Mouse (Mus musculus) ES-E14 (cell line): ENCODE data around the gene Acot9. TPM values are rescaled to one million over a fixed set of nuclear protein-coding genes. Genes with fewer than 3 reads are reported as not detected.

Source experiments
- DNase-seq: peaks from one replicate; pipeline ENCODE4 v3.0.0-alpha.2; 2013; ENCODE audit warnings: low read depth, low spot score
- H3K27ac ChIP-seq: 2 replicates; pipeline ENCODE4 v1.5.1; 2012; ENCODE audit warnings: low read depth, mild to moderate bottlenecking, low read length, moderate library complexity, mixed read lengths; ENCODE audit not compliant: poor library complexity, insufficient read depth, severe bottlenecking
- H3K36me3 ChIP-seq: 2 replicates; pipeline ENCODE4 v1.6.1; 2012; ENCODE audit warnings: mild to moderate bottlenecking, low read length, moderate library complexity, mixed read lengths; ENCODE audit not compliant: control insufficient read depth, poor library complexity, insufficient read depth, severe bottlenecking
- H3K4me1 ChIP-seq, 2 experiments: fragments of 150-350 bp in 1 of 2; sonication (generic) in 1 of 2; 2 replicates each; pipeline ENCODE4 v1.6.1; 2012; ENCODE audit warnings: low read length in 2 of 2, mild to moderate bottlenecking in 1 of 2, mixed read lengths in 1 of 2; ENCODE audit not compliant: control insufficient read depth in 2 of 2, insufficient read depth in 2 of 2, poor library complexity in 1 of 2
- H3K4me3 ChIP-seq, 2 experiments: fragments of 150-350 bp in 1 of 2; sonication (generic) in 1 of 2; 2 replicates each; pipeline ENCODE4 v1.5.1; 2012; ENCODE audit warnings: low read length in 2 of 2, low read depth in 1 of 2, mild to moderate bottlenecking in 1 of 2, mixed read lengths in 1 of 2; ENCODE audit not compliant: insufficient read depth in 1 of 2, poor library complexity in 1 of 2, severe bottlenecking in 1 of 2
- H3K9ac ChIP-seq: 2 replicates; pipeline ENCODE4 v1.6.1; 2012; ENCODE audit warnings: low read depth, mild to moderate bottlenecking, low read length, mixed read lengths; ENCODE audit not compliant: poor library complexity, insufficient read depth, severe bottlenecking
- H3K9me3 ChIP-seq: fragments of 150-350 bp; sonication (generic); 2 replicates; pipeline ENCODE4 v1.6.1; 2012; ENCODE audit warnings: low read depth, mild to moderate bottlenecking, low read length; ENCODE audit not compliant: control insufficient read depth, insufficient read depth
- CHD2 ChIP-seq: IDR thresholded peaks from 2 replicates; pipeline ENCODE4 v1.6.1; 2014; ENCODE audit warnings: mild to moderate bottlenecking, low read depth, low read length, inconsistent platforms
- HCFC1 ChIP-seq: IDR thresholded peaks from 2 replicates; pipeline ENCODE4 v1.6.1; 2012; ENCODE audit warnings: low read length, inconsistent platforms, borderline replicate concordance; ENCODE audit not compliant: insufficient read depth
- MAFK ChIP-seq: IDR thresholded peaks from 2 replicates; pipeline ENCODE4 v1.6.1; 2014; ENCODE audit warnings: mild to moderate bottlenecking, low read depth, low read length, inconsistent platforms; ENCODE audit not compliant: insufficient read depth
- ZC3H11A ChIP-seq: IDR thresholded peaks from 2 replicates; pipeline ENCODE4 v1.6.1; 2012; ENCODE audit warnings: low read depth, mild to moderate bottlenecking, inconsistent platforms, low read length, borderline replicate concordance
- ZNF384 ChIP-seq: IDR thresholded peaks from 2 replicates; pipeline ENCODE4 v1.6.1; 2012; ENCODE audit warnings: low read depth, low read length, inconsistent platforms
- in situ Hi-C, 2 experiments: fragments of 600-800 bp; cut with MboI; formaldehyde crosslinking; loops; one replicate each; pipeline ENCODE4 v1.15.1; 2025; ENCODE audit warnings: low sequenced_read_pairs in 2 of 2, inconsistent platforms in 1 of 2; ENCODE audit not compliant: unreplicated experiment in 2 of 2
- total RNA-seq: library from RNA; depleted of rRNA; stranded (reverse); fragments of 300-350 nt; gene quantifications from 2 replicates; pipeline ENCODE4 v1.2.3, GENCODE M21; 2012; rRNA removed

Acot9 gene
- total RNA-seq, 1 experiment: 60.4 TPM

DNA sequence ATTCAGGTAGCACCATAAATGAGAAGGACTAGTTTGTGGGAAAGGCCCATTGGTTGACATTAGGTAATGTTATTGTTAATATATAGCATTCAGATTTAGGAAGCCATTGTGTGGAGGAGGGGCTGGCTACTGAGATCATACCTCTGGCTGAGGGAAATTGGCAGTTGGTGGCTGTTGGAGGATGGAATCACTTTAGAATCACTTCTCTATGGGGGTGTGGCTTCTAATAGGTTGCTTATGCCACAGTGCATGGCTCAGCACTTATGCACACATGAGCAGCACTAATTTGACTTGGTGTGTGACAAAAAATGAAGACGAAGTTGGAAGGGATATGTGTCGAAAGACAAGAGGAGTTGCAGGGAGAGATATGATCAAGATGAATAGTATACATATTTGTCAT is 84.0 kb downstream of the Acot9 start:
- no peaks in the 10 kb centered on the region for H3K4me1 ChIP-seq
- no peak for DNase-seq
- H3K9me3 ChIP-seq: no peaks in the 10 kb centered on the region
- no peak overlapping the region for H3K27ac ChIP-seq
- in situ Hi-C loops: no loop called here
- H3K4me3 ChIP-seq: no peak overlapping the region
- H3K36me3 ChIP-seq: no peaks in the 10 kb centered on the region
- no peak for TF ChIP-seq ZNF384
- TF ChIP-seq MAFK: no peak
- TF ChIP-seq HCFC1: no peak
- no peak for TF ChIP-seq ZC3H11A
- no peak for TF ChIP-seq CHD2
- H3K9ac ChIP-seq: no peak overlapping the region

Other genes with a start within 250 kb of the Acot9 start
- 1.1 TPM in 1 of 2 replicates, not detected in the other for gene Magea5, start 199.3 kb upstream of the Acot9 start, total RNA-seq
- gene Magea1, start 172.7 kb upstream of the Acot9 start, total RNA-seq: not detected in 2 replicates
- 0.31 TPM in 1 of 2 replicates, not detected in the other for gene Magea2, start 168.8 kb upstream of the Acot9 start, total RNA-seq
- not detected in 2 replicates for gene Cldn34b2, start 134.0 kb upstream of the Acot9 start, total RNA-seq
- 50.5 and 111 TPM in 2 replicates for gene Sat1, start 46.0 kb upstream of the Acot9 start, total RNA-seq
- gene Prdx4, start 78.3 kb downstream of the Acot9 start, total RNA-seq: 235 and 279 TPM in 2 replicates